Mouse (Mus musculus): ENCODE measurements around the gene Trit1.
"Not testable (repeated sequence)": the region's sequence is repeated elsewhere in the genome, so short reads cannot be mapped to it uniquely, and the experiment has no call there.

The Trit1 gene

DNA sequence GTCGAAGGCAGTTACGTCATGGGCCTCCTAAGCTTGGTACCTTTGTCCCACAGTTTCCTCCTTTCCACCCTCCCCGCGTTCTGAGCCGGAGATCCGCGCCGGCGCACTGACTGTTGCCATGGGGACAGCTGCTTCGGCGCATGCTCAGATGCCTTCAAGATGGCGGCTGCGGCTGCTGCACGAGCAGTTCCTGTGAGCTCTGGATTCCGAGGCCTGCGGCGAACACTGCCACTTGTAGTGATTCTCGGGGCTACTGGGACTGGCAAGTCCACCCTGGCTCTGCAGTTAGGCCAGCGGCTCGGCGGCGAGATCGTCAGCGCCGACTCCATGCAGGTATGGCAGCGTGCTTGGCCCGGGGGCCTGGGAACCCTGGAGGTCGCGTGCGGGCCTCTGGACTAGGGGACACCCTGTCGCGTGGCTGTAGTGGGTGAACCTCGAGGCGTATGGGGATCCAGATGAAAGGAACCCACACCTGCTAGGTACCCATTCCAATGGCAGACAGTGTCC lies at the start of gene Trit1:
Gene Trit1 (plus strand): TSS at position 147 of the 507 bp plus-strand sequence.
- peak; percentile 95 for DNase-seq

DNA sequence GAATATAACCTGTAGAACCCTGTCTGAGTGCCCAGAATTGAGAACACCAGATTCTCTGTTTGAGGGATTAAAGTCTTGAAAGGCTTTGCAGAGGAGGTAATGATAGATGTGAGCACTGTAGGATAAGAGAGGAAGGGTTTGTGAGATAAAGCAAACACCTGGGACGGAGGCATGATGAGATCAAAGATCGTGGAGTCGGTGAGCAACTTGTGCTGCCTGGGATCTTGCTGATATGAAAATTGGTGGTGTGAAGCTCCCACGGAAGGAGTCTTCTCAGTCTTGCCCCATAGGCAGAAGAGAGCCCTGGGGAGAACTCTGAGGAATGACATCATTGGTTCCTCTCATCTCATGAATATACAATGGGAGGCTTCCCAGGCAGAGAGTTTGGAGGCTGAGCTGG lies 48.3 kb upstream of the Trit1 start:
- DNase-seq = no peak

GRCm38 (mm10) chr4:122971191-122971590 lies 45.2 kb upstream of the Trit1 start:
- peak; percentile 94 for DNase-seq

- no peak for DNase-seq
These were observed 44.8 kb upstream of the Trit1 start for GRCm38 (mm10) chr4:122971646-122972045.

DNA sequence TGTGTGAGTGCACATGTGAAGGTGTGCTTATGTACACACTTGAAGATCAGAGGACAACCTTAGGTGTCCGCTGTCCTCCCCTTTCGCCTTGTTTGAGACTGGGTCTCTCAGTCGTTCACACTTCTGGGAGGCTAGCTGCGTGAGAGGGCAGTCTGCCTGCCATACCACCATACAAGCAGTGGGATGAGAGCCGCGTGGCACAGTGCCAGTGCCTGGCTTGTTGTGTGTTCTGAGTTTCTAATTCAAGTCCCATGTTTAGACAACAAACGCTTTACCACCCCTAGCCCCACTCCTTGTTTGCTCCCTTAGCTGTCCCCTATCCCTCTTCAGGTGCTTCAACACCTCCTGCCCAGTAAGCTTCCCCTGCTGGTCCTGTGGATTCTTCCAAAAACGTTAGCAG lies 44.3 kb upstream of the Trit1 start:
- DNase-seq = no peak

DNA sequence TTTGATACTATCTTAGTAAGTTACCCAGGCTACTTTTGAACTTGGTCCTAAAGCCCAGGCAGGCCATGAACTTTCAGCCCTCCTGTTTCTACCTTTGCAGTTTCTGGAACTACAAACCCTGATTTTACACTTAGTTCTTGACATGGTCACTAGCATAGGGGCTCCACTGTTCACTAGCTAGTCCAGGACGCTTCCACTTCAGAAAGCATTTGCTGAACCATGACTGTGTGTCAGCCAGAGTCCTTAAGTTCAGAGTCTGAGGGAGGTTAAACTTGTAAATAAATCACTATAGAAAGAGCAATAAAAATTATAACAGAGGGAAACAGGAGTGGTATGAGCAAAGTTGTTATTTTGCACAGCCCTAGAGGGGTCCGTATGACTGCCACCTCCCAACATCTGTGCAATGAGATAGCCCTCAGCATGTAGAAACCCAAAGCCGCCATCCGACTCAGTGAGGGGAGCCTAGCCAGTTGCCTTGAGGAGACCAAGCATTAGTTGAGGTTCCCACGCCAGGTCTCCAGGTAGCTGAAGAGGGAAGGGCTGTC lies 41.3 kb upstream of the Trit1 start:
- peak; percentile 82 for DNase-seq

- DNase-seq = no peak
These were observed 39.5 kb upstream of the Trit1 start for GRCm38 (mm10) chr4:122976885-122977284.

GRCm38 (mm10) chr4:122978850-122979249 lies 37.5 kb upstream of the Trit1 start:
- DNase-seq = no peak

- no peak for DNase-seq
These were observed 36.6 kb upstream of the Trit1 start for GRCm38 (mm10) chr4:122979826-122980225.

GRCm38 (mm10) chr4:122980684-122981083 lies 35.7 kb upstream of the Trit1 start:
- DNase-seq = no peak

DNA sequence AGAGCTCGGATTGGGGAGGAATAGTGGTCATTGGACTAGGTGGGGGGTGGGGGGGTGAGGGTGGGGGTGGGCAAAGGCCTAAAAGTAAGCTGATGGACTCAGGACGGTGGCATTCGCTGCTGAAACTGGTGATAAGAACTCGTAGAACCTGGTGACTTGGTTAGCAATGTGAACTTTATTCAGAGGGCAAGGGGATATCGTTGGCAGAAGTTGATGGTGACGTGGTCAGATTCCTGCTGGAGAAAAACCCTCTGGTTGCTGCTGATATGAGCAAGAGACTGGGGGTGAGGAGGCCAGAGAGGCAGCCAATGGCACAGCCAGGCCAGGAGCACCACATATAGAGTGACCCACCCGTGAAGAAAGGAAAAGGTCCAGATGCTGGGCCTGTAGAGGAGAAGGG lies 35.2 kb upstream of the Trit1 start:
- DNase-seq = no peak

DNA sequence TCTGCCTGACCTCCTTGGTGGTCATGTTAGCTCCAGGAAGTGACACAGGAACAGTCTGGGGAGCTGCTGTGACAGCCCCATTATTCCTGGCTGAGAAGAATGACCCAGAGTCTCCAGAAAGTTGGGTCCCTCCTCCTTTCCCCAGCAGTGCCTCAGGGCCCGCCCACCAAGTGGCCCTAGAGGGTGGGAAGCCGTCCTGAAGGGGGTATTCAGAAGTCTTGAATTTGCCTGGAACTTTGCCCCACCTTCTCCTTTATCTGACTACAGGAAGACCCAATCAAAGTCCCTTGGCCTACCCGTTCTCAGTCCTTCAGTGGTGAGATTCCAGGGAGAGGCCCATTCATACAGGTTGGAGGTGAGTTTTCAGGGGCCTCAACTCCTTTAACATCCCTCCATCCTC lies 34.5 kb upstream of the Trit1 start:
- DNase-seq = no peak

GRCm38 (mm10) chr4:122982537-122982936 lies 33.9 kb upstream of the Trit1 start:
- DNase-seq = no peak

DNA sequence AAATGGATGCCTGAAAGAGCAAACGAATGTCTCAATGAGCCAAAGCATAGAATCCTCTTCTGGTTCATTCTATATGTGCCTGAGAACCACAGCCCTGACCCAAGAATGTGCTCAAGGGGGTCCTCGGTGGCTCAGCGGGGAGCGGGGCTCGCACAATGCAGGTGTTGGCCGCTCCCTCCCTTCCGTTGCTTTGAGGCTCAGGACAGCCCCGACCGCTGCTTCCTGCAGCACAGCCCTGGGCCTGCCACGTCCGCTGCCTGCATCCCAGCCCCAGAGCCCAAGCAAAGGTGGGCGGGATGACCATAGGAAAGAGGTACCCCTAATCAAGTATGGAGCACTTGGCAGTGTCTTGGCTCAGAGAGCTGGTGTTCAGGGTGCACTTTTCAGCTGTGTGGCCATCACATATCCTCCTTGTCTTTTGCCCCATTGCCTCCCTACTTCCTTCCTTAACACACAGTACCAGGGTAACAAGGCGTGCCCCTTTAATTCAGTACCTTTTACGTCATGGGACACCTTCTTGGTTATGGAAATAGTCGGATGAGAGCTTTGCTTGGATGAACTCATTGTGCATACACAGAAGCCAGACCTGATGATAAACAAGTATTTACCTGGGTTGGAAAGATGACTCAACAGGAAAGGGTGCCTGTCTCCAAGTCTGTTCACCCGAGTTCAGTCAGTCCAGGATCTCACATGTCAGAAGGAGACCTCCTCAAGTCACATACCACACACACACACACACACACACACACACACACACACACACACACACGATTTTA lies 32.7 kb upstream of the Trit1 start:
- no peak for DNase-seq

DNA sequence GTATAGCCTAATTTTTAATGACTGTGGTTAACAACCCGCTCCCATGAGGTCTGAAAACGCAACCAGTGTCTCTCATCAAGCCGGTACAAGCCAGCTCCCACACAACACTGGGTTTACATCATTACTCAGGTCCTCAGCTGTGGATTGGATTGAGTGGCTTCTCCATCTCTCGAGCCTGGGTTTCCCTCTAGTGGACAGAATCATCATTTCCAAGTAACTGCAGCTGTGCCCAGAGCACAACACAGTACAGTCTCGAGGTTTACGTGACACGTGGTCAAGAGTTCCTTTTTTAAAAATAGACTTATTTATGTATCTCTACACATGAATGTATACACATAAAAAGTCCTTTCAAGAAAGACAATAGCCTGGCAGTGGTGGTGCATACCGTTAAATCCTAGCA lies 31.3 kb upstream of the Trit1 start:
- DNase-seq = peak; percentile 83

- DNase-seq = no peak
These were observed 29.0 kb upstream of the Trit1 start for GRCm38 (mm10) chr4:122987421-122987820.

- not testable (repeated sequence) for DNase-seq
These were observed 28.4 kb upstream of the Trit1 start for GRCm38 (mm10) chr4:122988004-122988403.

DNA sequence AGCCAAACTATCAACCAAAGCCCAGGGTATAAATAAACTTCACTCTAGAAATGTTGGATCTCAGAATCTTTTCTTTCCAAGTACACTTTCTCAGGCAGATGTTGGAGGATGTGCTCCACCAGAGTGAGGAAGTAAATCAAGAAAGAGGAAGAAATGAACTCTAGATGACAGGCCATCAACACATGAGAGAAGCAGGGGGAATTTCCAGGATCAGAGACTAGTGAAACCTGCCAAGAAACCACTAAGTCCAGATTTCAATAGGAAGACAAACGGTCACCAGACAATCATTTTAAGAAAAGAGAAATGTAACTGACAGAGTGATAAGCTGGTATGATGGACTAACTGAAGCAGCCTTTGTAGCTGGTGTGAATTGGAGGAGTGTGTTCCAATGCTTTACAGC lies 25.2 kb upstream of the Trit1 start:
- no peak for DNase-seq

DNA sequence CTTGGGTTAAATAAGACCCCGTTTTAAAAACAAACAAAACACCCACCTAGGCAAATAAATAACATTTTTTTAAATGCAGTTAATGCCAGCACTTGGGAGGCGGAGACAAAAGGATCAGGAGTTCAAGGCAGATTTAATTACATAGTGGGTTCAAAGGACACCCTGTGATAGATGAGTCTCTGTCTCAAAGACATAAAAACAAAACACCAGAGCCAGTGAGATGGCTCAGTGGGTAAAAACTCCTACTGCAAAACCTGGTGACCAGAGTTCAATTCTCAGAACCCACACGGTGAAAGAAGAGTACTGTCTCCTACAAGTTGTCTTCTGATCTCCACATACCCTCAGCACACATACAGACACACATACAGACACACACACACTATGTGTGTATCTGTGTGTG lies 24.1 kb upstream of the Trit1 start:
- peak; percentile 67 for DNase-seq

DNA sequence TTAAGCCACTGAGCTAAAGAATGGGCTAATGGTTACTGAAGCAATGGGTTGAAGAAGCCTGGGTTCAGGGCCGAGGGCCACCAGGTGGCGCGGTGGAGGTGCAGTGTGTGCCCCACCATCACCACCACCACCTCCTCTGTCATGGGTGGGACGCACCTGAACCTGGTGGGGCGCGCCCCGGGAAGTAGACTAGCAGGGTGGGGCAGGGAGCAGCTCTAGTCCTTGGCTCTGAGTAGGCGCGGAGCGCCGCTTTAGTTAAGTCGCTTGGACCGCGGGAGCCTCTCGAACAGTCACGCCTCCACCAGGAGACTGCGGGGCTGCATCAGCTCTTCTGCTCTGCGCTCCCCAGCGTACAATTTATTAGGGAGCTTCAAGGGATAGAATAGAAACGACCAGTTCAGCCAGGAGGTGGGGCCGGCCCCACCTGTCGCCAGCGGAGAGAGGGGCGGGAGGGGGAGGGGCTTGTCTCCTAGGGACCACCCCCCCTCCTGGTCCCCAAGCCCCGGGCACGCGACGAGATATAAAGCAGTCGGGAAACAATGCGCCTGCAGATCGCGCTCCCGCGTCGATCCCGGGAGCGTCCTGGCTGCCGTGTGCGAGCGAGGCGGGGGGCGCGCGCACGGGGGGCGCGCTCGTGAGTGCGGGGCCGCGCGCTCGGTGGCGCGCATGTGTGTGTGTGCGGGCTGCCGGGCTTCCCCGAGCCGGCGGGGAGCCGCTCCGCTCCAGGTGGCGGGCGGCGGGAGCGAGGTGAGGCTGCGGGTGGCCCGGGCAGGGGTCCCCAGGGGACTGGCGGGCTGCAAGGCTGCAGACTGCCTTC lies 20.8 kb upstream of the Trit1 start, which contains the start of gene Mycl:
Gene Mycl (plus strand): TSS at position 249 of the 817 bp plus-strand sequence.
- DNase-seq = peak; percentile 84

GRCm38 (mm10) chr4:122996221-122996617 lies 20.2 kb upstream of the Trit1 start:
- DNase-seq = peak; percentile 29

DNA sequence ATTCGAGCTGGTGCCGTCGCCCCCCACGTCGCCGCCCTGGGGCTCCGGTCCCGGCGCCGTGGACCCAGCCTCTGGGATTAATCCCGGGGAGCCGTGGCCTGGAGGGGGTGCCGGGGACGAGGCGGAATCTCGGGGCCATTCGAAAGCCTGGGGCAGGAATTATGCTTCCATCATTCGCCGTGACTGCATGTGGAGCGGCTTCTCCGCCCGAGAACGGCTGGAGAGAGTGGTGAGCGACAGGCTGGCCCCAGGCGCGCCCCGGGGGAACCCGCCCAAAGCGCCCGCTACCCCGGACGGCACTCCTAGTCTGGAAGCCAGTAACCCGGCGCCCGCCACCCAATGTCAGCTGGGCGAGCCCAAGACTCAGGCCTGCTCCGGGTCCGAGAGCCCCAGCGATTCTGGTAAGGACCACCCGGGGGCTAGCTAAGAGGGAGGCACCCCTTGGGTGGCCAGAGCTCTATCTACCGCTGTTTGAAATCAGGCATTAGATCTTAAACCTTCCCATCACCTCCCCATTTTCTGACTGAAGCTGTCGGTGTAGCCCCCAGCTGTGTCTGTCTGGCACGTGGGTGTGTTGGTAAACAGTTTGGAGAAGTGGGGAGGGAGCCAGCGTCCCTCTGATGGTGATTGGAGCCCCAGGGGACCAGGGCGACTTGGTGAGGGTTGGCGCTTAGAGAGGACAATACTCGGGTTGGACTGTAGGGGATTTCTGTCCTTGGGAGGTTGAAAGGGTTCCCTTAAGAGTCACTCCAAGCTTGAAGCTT lies 19.6 kb upstream of the Trit1 start:
- DNase-seq = peak; percentile 9
